Mouse (Mus musculus): ENCODE results near the gene Lrmda.

DNA sequence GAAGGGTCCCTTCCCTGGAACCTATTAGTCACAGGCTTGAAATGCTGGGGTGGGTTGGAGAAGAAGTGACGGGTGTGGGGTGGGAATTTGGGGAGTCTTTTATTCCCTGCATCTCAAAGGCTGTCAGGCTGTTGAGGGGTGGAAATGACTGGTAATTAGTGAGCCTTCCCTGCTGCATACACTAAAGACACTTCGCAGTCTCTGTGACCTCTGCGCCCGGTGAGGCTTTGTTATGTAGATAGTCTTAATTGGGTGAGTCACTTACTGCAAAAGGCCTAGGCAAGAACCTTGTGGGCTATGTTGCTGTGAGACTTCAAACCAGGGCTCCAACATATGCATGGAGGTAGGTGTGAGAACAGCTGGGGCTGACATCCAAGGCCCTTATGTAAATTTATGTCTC is 14.6 kb upstream of the Lrmda start:
- no peak for TF ChIP-seq POLR2A (IDR thresholded peaks at IDR 0.05; ENCODE audit: extremely low read depth, insufficient read depth, low read length)
- TF ChIP-seq CTCF (IDR thresholded peaks at IDR 0.05; ENCODE audit: low read depth, low read length): no peak

Data from liver, adult 2 months (tissue).